Mouse (Mus musculus): ENCODE data around the gene Pibf1.
A peak's percentile ranks its signal among the peaks of the same experiment; 100 is the strongest.

Gene Pibf1

GRCm38 (mm10) chr14:99099267-99099966 is at the start of gene Pibf1, which contains the start of gene Dis3:
TSS of gene Pibf1 (plus strand) at chr14:99099424.
TSS of gene Dis3 (minus strand) at chr14:99099770.
- DNase-seq, result peak; percentile 99

GRCm38 (mm10) chr14:99058959-99059586 is 40.2 kb upstream of the Pibf1 start:
- no peak for DNase-seq

GRCm38 (mm10) chr14:99060616-99061015 is 38.6 kb upstream of the Pibf1 start:
- no peak for DNase-seq

- DNase-seq, result no peak
Observed at GRCm38 (mm10) chr14:99063091-99063490, 36.1 kb upstream of the Pibf1 start.

- DNase-seq, result no peak
Observed at GRCm38 (mm10) chr14:99071146-99071545, 28.1 kb upstream of the Pibf1 start.

GRCm38 (mm10) chr14:99088947-99089346 is 10.3 kb upstream of the Pibf1 start:
- no peak for DNase-seq

- DNase-seq, result no peak
Observed at GRCm38 (mm10) chr14:99099967-99100587, 853 bp downstream of the Pibf1 start.

GRCm38 (mm10) chr14:99103050-99103449 is 3.8 kb downstream of the Pibf1 start:
- DNase-seq, result no peak

- no peak for DNase-seq
Observed at GRCm38 (mm10) chr14:99104542-99105123, 5.4 kb downstream of the Pibf1 start.

GRCm38 (mm10) chr14:99106671-99107070 is 7.4 kb downstream of the Pibf1 start:
- DNase-seq, result no peak

GRCm38 (mm10) chr14:99107631-99108187 is 8.5 kb downstream of the Pibf1 start:
- DNase-seq, result no peak

GRCm38 (mm10) chr14:99108762-99109161 is 9.5 kb downstream of the Pibf1 start:
- no peak for DNase-seq

GRCm38 (mm10) chr14:99117576-99117975 is 18.4 kb downstream of the Pibf1 start:
- no peak for DNase-seq

- no peak for DNase-seq
Observed at GRCm38 (mm10) chr14:99121584-99122339, 22.5 kb downstream of the Pibf1 start.

- no peak for DNase-seq
Observed at GRCm38 (mm10) chr14:99124076-99124475, 24.9 kb downstream of the Pibf1 start.

GRCm38 (mm10) chr14:99126713-99127112 is 27.5 kb downstream of the Pibf1 start:
- no peak for DNase-seq

GRCm38 (mm10) chr14:99127509-99127908 is 28.3 kb downstream of the Pibf1 start:
- no peak for DNase-seq

GRCm38 (mm10) chr14:99129050-99129449 is 29.8 kb downstream of the Pibf1 start:
- DNase-seq, result no peak

- DNase-seq, result no peak
Observed at GRCm38 (mm10) chr14:99134048-99134447, 34.8 kb downstream of the Pibf1 start.

GRCm38 (mm10) chr14:99135761-99136160 is 36.5 kb downstream of the Pibf1 start:
- DNase-seq, result no peak

GRCm38 (mm10) chr14:99136297-99136696 is 37.1 kb downstream of the Pibf1 start:
- DNase-seq, result no peak

- no peak for DNase-seq
Observed at GRCm38 (mm10) chr14:99140036-99140435, 40.8 kb downstream of the Pibf1 start.
